Mouse (Mus musculus): ENCODE results near the gene Terf2ip.

- TF ChIP-seq MAZ (IDR thresholded peaks at IDR 0.05; ENCODE audit: low read depth, low read length) (peak; percentile 72; the same call in 1 of the 2 replicates), KAT2A (IDR thresholded peaks at IDR 0.05; ENCODE audit: insufficient replicate concordance, low read length) (no peak), CTCF (conservative IDR thresholded peaks at IDR 0.05 in 1 of 2, IDR thresholded peaks at IDR 0.05 in 1 of 2; ENCODE audit: low read depth in 2 of 2, low read length in 2 of 2) (no peak), CHD2 (IDR thresholded peaks at IDR 0.05; ENCODE audit: low read length) (peak; percentile 81), POLR2A (IDR thresholded peaks at IDR 0.05; ENCODE audit: low read depth, low read length) (peak; percentile 46; the same call in 1 of the 2 replicates), NELFE (IDR thresholded peaks at IDR 0.05; ENCODE audit: low read depth, low read length) (no peak), EP300 (IDR thresholded peaks at IDR 0.05; ENCODE audit: low read length) (no peak), MAFK (IDR thresholded peaks at IDR 0.05; ENCODE audit: insufficient replicate concordance, low read length) (no peak), ELF1 (IDR thresholded peaks at IDR 0.05; ENCODE audit: low read depth, low read length) (no peak), MAX (IDR thresholded peaks at IDR 0.05; ENCODE audit: low read length) (no peak), HCFC1 (IDR thresholded peaks at IDR 0.05; ENCODE audit: low read depth, low read length) (peak; percentile 28), E2F4 (IDR thresholded peaks at IDR 0.05; ENCODE audit: insufficient replicate concordance, low read depth, low read length) (no peak)
Observed at GRCm38 (mm10) chr8:112030663-112031062, 19.5 kb downstream of the Terf2ip start.
